Mouse (Mus musculus): ENCODE results near the gene A730061H03Rik. TPM values are rescaled to one million over a fixed set of nuclear protein-coding genes. Genes with fewer than 3 reads are reported as not detected.

The A730061H03Rik gene
- polyA plus RNA-seq, 1 experiment from 2014 or later, result 0.80 TPM

DNA sequence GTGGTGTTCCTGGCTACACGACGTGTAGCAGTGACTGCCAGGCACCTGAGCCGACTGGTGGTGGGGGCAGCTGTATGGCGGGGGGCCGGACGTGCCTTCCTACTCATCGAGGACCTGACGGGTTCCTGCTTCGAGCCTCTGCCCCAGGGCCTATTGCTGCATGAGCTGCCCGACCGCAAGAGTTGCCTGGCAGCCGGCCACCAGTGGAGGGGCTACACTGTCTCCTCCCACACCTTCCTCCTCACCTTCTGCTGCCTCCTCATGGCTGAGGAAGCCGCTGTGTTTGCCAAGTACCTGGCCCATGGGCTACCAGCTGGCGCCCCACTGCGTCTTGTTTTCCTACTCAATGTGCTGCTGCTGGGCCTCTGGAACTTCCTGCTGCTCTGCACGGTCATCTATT lies 16.2 kb upstream of the A730061H03Rik start:
- Histone ChIP-seq H3K27ac (ENCODE audit: low read depth, low read length) (no peak overlapping the region), H3K9me3 (ENCODE audit: control insufficient read depth, low read length) (no peaks in the 10 kb centered on the region), H3K4me2 (ENCODE audit: low read depth) (no peak overlapping the region), H3K9ac (ENCODE audit: low read length) (no peak overlapping the region), H3K27me3 (ENCODE audit: control insufficient read depth, insufficient read depth, low read length) (no peaks in the 10 kb centered on the region), H3K4me3 (ENCODE audit: low read depth, low read length) (no peak overlapping the region), H3K36me3 (ENCODE audit: control insufficient read depth, insufficient read depth, low read length) (no peaks in the 10 kb centered on the region), H3K4me1 (ENCODE audit: control insufficient read depth, insufficient read depth, low read length) (peaks cover 8% of the 10 kb centered on the region; the same call in 1 of the 2 replicates)
- no peak for DNase-seq (ENCODE audit: low spot score)
- no peak for ATAC-seq (ENCODE audit: insufficient read depth, low FRiP score, low TSS enrichment)
- WGBS, result 87% methylated on average over 16 of the region's 16 CpGs

DNA sequence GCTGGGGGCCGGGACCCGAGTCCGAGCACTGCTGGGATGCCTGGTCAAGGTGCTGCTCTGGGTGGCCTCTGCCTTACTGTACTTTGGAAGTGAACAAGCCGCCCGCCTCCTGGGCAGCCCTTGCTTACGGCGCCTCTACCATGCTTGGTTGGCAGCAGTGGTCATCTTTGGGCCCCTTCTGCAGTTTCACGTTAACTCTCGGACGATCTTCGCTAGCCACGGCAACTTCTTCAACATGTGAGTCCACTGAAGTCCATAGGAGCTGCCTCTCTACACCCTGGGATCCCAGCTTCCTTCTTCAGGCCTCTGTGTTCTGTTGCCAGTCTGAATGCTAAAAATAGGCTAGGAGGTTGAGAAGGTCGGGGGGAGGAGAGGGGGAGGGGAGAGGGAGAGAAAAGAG lies 15.5 kb upstream of the A730061H03Rik start:
- Histone ChIP-seq H3K9ac (ENCODE audit: low read length) (no peak overlapping the region), H3K4me3 (ENCODE audit: low read depth, low read length) (no peak overlapping the region), H3K27me3 (ENCODE audit: control insufficient read depth, insufficient read depth, low read length) (no peaks in the 10 kb centered on the region), H3K4me2 (ENCODE audit: low read depth) (no peak overlapping the region), H3K27ac (ENCODE audit: low read depth, low read length) (no peak overlapping the region), H3K9me3 (ENCODE audit: control insufficient read depth, low read length) (no peaks in the 10 kb centered on the region), H3K4me1 (ENCODE audit: control insufficient read depth, insufficient read depth, low read length) (peaks cover 8% of the 10 kb centered on the region; the same call in 1 of the 2 replicates), H3K36me3 (ENCODE audit: control insufficient read depth, insufficient read depth, low read length) (no peaks in the 10 kb centered on the region)
- ATAC-seq (ENCODE audit: insufficient read depth, low FRiP score, low TSS enrichment) (no peak), DNase-seq (ENCODE audit: low spot score) (no peak)
- 82% methylated on average over 13 of the region's 13 CpGs for WGBS

DNA sequence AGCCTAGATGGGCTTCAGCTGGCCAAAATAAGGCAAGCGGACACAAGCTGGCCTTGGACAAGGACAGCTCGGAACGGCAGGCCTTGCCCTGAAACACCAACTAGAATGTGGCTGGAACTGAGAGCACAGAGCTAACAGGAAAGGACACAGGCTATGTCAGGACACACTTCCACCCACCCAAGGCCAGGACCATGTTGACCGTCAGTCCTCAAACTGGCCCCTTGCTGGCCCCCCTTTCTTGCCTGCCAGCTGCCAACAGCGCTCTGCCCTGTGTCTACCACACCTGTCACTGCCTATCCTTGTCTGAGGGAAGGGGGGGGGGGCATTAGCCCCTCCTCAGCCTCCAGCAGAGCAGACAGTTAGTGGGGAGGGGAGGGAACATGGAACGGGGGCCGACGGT lies 15.1 kb upstream of the A730061H03Rik start, which contains the start of gene Fitm1:
Gene Fitm1 (plus strand): TSS at position 316 of the 400 bp plus-strand sequence.
- Histone ChIP-seq H3K9me3 (ENCODE audit: control insufficient read depth, low read length) (no peaks in the 10 kb centered on the region), H3K27ac (ENCODE audit: low read depth, low read length) (no peak within 1 kb of the TSS), H3K4me1 (ENCODE audit: control insufficient read depth, insufficient read depth, low read length) (peaks cover 8% of the 10 kb centered on the region; the same call in 1 of the 2 replicates), H3K4me2 (ENCODE audit: low read depth) (no peak within 1 kb of the TSS), H3K27me3 (ENCODE audit: control insufficient read depth, insufficient read depth, low read length) (no peaks in the 10 kb centered on the region), H3K4me3 (ENCODE audit: low read depth, low read length) (no peak within 1 kb of the TSS), H3K36me3 (ENCODE audit: control insufficient read depth, insufficient read depth, low read length) (no peaks in the 10 kb centered on the region), H3K9ac (ENCODE audit: low read length) (no peak within 1 kb of the TSS)
- ATAC-seq (ENCODE audit: insufficient read depth, low FRiP score, low TSS enrichment) (no peak), DNase-seq (ENCODE audit: low spot score) (no peak)
- 82% methylated on average over 8 of the region's 8 CpGs for WGBS

DNA sequence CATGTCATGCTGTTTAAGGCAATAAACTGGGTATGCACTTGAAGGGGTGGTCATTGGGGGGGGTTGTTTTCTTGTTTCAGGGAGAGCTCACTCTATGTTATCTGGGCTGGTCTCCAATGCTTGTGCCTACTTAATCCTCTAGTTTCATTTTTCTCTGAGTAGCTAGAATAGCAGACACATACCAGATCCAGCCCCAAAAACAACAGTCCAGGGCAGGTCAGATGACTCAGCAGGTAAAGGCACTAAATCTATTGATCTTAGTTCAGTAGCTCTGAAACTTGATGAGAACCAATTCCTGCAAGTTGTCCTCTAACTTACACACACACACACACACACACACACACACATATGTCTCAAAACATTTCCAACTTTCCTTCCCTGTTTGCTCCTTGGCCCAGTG lies 11.6 kb upstream of the A730061H03Rik start:
- no peak overlapping the region for H3K27ac ChIP-seq (ENCODE audit: low read depth, low read length)
- H3K4me2 ChIP-seq (ENCODE audit: low read depth), result no peak overlapping the region
- H3K4me1 ChIP-seq (ENCODE audit: control insufficient read depth, insufficient read depth, low read length), result no peaks in the 10 kb centered on the region
- no peak overlapping the region for H3K4me3 ChIP-seq (ENCODE audit: low read depth, low read length)
- H3K9ac ChIP-seq (ENCODE audit: low read length), result no peak overlapping the region
- 0 out of 2 replicates have a peak, but pooled peaks cover 3% of the 10 kb centered on the region for H3K36me3 ChIP-seq (ENCODE audit: control insufficient read depth, insufficient read depth, low read length)
- ATAC-seq (ENCODE audit: insufficient read depth, low FRiP score, low TSS enrichment) (no peak), DNase-seq (ENCODE audit: low spot score) (no peak)
- no peaks in the 10 kb centered on the region for H3K9me3 ChIP-seq (ENCODE audit: control insufficient read depth, low read length)
- no peaks in the 10 kb centered on the region for H3K27me3 ChIP-seq (ENCODE audit: control insufficient read depth, insufficient read depth, low read length)

DNA sequence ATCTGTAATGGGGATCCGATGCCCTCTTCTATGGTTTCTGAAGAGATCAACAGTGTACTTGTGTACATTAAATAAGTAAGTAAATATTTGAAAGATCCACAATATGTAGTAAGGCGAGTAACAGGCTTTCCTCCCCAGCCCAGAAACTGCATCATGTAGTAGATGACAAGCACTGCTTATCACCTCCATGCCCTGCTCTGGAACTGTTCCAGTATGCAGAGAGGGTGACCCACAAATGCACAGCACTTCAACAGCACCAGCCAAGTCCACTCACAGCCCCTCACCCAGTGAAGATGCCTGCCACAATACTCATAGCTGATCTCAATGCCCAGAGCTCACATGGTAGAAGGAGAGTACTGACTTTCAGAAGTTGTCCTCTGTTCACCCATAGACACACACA lies 10.4 kb upstream of the A730061H03Rik start:
- Histone ChIP-seq H3K9ac (ENCODE audit: low read length) (no peak overlapping the region), H3K4me1 (ENCODE audit: control insufficient read depth, insufficient read depth, low read length) (no peaks in the 10 kb centered on the region), H3K4me3 (ENCODE audit: low read depth, low read length) (no peak overlapping the region), H3K27me3 (ENCODE audit: control insufficient read depth, insufficient read depth, low read length) (no peaks in the 10 kb centered on the region), H3K9me3 (ENCODE audit: control insufficient read depth, low read length) (no peaks in the 10 kb centered on the region), H3K36me3 (ENCODE audit: control insufficient read depth, insufficient read depth, low read length) (0 out of 2 replicates have a peak, but pooled peaks cover 3% of the 10 kb centered on the region), H3K4me2 (ENCODE audit: low read depth) (no peak overlapping the region), H3K27ac (ENCODE audit: low read depth, low read length) (no peak overlapping the region)
- 90% methylated on average over 2 of the region's 2 CpGs for WGBS
- DNase-seq (ENCODE audit: low spot score) (no peak), ATAC-seq (ENCODE audit: insufficient read depth, low FRiP score, low TSS enrichment) (no peak)

- no peak overlapping the region for H3K27ac ChIP-seq (ENCODE audit: low read depth, low read length)
- no peaks in the 10 kb centered on the region for H3K9me3 ChIP-seq (ENCODE audit: control insufficient read depth, low read length)
- H3K4me3 ChIP-seq (ENCODE audit: low read depth, low read length), result no peak overlapping the region
- no peaks in the 10 kb centered on the region for H3K27me3 ChIP-seq (ENCODE audit: control insufficient read depth, insufficient read depth, low read length)
- H3K4me1 ChIP-seq (ENCODE audit: control insufficient read depth, insufficient read depth, low read length), result no peaks in the 10 kb centered on the region
- no peak for DNase-seq (ENCODE audit: low spot score)
- no peak for ATAC-seq (ENCODE audit: insufficient read depth, low FRiP score, low TSS enrichment)
- no peak overlapping the region for H3K9ac ChIP-seq (ENCODE audit: low read length)
- H3K4me2 ChIP-seq (ENCODE audit: low read depth), result no peak overlapping the region
- H3K36me3 ChIP-seq (ENCODE audit: control insufficient read depth, insufficient read depth, low read length), result peaks cover 6% of the 10 kb centered on the region; the same call in 1 of the 2 replicates
- 91% methylated on average over 3 of the region's 3 CpGs for WGBS
These were observed 7.3 kb upstream of the A730061H03Rik start for GRCm38 (mm10) chr14:55567496-55567895.

GRCm38 (mm10) chr14:55565748-55566147 lies 5.5 kb upstream of the A730061H03Rik start:
- H3K9me3 ChIP-seq (ENCODE audit: control insufficient read depth, low read length), result no peaks in the 10 kb centered on the region
- H3K36me3 ChIP-seq (ENCODE audit: control insufficient read depth, insufficient read depth, low read length), result peaks cover 6% of the 10 kb centered on the region; the same call in 1 of the 2 replicates
- H3K9ac ChIP-seq (ENCODE audit: low read length), result no peak overlapping the region
- H3K4me1 ChIP-seq (ENCODE audit: control insufficient read depth, insufficient read depth, low read length), result peaks cover 5% of the 10 kb centered on the region; the same call in 1 of the 2 replicates
- H3K27ac ChIP-seq (ENCODE audit: low read depth, low read length), result no peak overlapping the region
- WGBS, result 86% methylated on average over 3 of the region's 3 CpGs
- H3K4me3 ChIP-seq (ENCODE audit: low read depth, low read length), result no peak overlapping the region
- no peak overlapping the region for H3K4me2 ChIP-seq (ENCODE audit: low read depth)
- no peaks in the 10 kb centered on the region for H3K27me3 ChIP-seq (ENCODE audit: control insufficient read depth, insufficient read depth, low read length)
- ATAC-seq (ENCODE audit: insufficient read depth, low FRiP score, low TSS enrichment) (no peak), DNase-seq (ENCODE audit: low spot score) (no peak)

- Histone ChIP-seq H3K27me3 (ENCODE audit: control insufficient read depth, insufficient read depth, low read length) (no peaks in the 10 kb centered on the region), H3K4me1 (ENCODE audit: control insufficient read depth, insufficient read depth, low read length) (peaks cover 5% of the 10 kb centered on the region; the same call in 1 of the 2 replicates), H3K27ac (ENCODE audit: low read depth, low read length) (no peak overlapping the region), H3K4me3 (ENCODE audit: low read depth, low read length) (no peak overlapping the region), H3K4me2 (ENCODE audit: low read depth) (no peak overlapping the region), H3K9me3 (ENCODE audit: control insufficient read depth, low read length) (no peaks in the 10 kb centered on the region), H3K9ac (ENCODE audit: low read length) (no peak overlapping the region), H3K36me3 (ENCODE audit: control insufficient read depth, insufficient read depth, low read length) (peaks cover 3% of the 10 kb centered on the region; the same call in 1 of the 2 replicates)
- DNase-seq (ENCODE audit: low spot score) (no peak), ATAC-seq (ENCODE audit: insufficient read depth, low FRiP score, low TSS enrichment) (no peak)
- WGBS, result 93% methylated on average over 11 of the region's 11 CpGs
These were observed 3.0 kb upstream of the A730061H03Rik start for GRCm38 (mm10) chr14:55563249-55563648.

- Histone ChIP-seq H3K4me3 (ENCODE audit: low read depth, low read length) (no peak overlapping the region), H3K4me2 (ENCODE audit: low read depth) (no peak overlapping the region), H3K4me1 (ENCODE audit: control insufficient read depth, insufficient read depth, low read length) (peaks cover 5% of the 10 kb centered on the region; the same call in 1 of the 2 replicates), H3K9ac (ENCODE audit: low read length) (no peak overlapping the region), H3K27me3 (ENCODE audit: control insufficient read depth, insufficient read depth, low read length) (no peaks in the 10 kb centered on the region), H3K27ac (ENCODE audit: low read depth, low read length) (no peak overlapping the region), H3K36me3 (ENCODE audit: control insufficient read depth, insufficient read depth, low read length) (peaks cover 3% of the 10 kb centered on the region; the same call in 1 of the 2 replicates), H3K9me3 (ENCODE audit: control insufficient read depth, low read length) (no peaks in the 10 kb centered on the region)
- no peak for DNase-seq (ENCODE audit: low spot score)
- ATAC-seq (ENCODE audit: insufficient read depth, low FRiP score, low TSS enrichment), result no peak
- WGBS, result 87% methylated on average over 10 of the region's 10 CpGs
These were observed 1.7 kb upstream of the A730061H03Rik start for GRCm38 (mm10) chr14:55561860-55562259.
